Mouse (Mus musculus) c-Kit-negative CD71-positive TER-119-positive erythroid progenitor cells, embryonic 14.5 days (primary cell): ENCODE measurements around the gene Tmed10.

ENCODE experiments used
- DNase-seq: peaks from one replicate; pipeline ENCODE4 v3.0.0-alpha.2; 2013; ENCODE audit warnings: low read depth, low spot score

Tmed10 gene

GRCm38 (mm10) chr12:85374561-85375272, at the start of gene Tmed10:
Gene Tmed10 (minus strand): TSS chr12:85374847.
- peak; percentile 85 for DNase-seq

DNA sequence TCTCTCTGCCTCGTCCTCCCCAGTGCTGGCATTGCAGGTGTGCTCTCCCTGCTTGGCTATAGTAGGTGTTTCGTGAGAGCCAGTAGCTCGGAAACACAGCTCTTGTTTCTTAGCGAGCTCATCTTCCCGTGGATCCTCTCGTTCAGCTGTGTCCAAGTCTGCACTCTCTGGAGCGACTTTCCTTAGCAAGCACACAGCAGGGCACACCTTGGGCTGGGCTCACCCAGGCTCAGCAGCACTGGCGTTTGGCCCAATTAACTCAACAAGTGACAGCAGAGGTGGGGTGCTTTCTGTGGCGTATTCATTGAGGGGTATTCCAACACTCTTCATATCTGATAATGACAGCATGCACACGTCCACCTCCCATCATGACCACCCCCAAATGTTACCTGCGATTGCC, 48.6 kb upstream of the Tmed10 start:
- DNase-seq = no peak

DNA sequence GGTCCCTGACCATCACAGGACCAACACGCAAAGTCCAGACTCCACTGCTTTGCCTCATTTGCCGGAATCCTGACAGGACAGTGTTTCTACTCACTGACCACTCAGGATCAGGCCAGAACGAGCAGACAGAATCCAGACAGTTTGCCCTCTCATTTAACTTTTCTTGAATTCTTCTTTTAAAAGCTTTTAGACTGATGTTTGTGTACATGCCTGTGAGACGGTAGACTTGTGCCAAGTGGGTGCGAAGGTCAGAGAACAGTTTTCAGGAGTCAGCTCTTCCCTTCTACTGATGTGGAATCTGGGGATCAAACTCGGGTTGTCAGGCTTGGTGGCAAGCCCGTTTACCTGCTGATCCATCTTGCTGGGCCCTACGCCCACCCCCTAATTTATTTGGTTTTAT, 47.9 kb upstream of the Tmed10 start:
- no peak for DNase-seq

GRCm38 (mm10) chr12:85420945-85421344, 46.3 kb upstream of the Tmed10 start:
- no peak for DNase-seq

DNA sequence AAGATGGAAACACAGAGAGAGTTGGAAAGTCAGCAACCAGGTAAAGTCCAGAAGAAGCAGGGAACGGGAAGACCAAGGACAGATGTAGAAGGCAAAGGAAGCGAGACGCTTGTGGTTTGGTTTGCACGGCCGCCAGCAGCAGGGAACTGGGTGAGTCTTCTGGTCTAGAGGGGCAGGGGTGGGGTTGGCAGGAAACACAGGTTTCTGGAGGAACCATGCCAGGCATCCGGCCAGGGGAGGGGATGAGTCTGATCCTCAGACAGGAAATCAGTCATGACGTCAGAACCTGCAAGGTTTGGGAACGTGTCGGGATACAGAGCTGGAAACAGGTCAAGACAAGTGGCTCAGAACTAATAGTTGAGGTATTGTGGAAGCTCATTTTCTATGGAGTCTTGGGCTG, 43.2 kb upstream of the Tmed10 start:
- no peak for DNase-seq

DNA sequence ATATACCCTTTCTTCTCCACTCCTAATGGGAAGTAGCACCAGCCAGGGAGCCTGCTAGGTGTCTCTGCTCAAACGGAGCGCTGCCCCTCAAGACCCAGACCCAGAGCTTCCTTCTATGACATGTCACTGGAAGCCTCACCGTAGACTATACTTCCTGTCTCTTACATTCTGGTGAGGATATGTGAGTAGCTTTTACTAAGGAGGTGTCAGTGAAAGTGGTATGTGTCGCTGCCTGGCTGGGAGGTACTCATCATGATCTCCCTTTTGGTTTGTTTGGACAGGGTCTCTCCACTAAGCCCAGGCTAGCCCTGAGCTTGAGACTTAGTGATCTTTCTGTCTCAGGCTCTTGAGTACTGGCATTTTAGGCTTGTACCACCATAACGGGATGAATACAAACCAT, 41.7 kb upstream of the Tmed10 start:
- DNase-seq = no peak

DNA sequence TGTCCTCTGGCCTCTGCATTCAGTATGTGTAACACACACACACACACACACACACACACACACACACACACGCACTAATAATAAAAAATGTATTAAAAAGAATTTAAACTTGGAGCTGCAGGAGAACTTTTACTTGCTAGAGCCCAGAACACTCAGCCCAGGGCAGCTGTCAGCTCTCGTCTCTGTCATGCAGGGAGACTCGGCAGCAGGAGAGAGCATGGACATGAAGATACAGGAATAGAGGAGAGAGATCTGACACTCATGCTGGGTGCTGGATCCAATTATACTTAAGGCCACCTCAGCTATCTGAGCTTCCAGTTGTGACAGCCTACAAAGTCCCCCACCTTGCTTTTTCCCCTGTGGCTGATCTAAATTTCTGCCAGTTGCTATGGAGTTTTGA, 41.2 kb upstream of the Tmed10 start:
- no peak for DNase-seq

DNA sequence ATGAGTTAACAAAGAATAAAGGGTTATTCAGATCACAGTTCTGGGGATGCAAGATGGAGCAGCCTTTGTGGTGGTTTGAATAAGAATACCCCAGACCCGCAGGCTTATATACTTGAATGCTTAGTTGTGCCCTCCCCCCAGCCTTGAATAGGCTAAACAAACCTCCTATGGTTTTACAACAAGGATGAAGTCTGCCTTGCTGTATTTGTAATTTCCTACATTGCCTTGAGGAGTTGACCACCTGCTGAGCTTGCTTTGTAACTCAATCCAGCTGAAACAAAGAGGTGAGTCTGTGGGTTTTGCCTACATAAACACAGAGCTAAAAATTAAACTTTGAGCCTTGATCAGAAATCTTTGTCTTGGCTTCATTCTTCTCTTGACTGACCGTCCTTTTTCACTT, 36.5 kb upstream of the Tmed10 start:
- DNase-seq = no peak

DNA sequence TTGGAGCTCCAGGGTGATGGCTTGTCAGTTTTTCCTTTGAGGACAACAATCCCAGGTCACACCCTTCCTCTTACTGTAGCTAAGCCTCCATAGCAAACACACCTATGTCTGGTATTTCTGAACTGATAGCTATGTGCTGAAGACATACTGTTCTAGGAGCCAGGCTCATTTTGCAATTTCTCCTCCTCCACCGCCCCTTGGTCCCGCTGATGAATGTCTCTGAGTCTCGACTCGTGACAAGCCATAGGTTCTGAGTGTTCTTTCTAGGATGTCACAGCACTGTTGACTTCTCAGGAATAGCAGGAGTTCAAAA, 23.3 kb upstream of the Tmed10 start:
- no peak for DNase-seq

DNA sequence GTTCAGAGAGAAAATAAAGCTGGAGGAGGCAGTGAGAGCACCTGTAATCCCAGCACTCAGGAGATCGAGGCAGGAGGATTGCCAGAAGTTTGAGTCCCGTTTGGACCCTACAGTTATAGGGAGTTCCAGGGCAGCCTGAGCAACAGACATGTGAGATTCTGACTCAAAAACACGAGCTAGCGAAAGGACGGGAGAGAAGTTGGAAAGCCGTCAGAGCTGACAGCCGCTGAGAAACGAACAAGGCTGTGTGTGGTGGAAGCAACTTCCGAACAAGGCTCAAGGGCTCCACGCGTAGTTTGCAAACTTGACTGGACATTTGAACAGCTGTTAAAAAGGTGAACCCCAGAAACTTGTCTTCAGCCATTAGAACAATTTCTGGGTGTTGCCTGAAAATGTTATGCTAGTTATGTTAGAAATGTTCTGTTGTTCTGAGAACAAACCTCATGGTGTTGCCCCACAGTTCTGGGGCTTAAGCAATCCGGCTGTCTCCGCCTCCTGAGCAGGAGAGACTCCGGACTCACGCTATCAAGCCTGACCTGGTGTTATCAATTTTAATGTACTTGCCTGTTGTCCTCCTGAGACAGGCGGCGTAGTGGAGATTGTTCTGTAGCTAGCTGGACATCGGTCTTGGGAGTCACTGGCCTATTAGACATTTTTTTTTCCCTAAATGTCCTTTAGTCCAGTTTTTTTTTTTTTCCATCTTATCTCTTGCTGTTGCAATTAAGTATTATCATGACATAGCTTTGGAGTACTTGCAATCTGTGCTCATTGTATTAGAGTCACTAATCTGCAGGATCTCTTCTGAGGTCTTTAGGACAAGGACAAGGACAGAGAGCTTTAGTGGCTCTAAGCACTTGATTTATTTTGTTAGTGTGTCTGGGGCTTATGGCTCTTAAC, 22.7 kb upstream of the Tmed10 start:
- DNase-seq = no peak

- DNase-seq = no peak
Measured at GRCm38 (mm10) chr12:85393981-85394380, 19.3 kb upstream of the Tmed10 start.

- no peak for DNase-seq
Measured at GRCm38 (mm10) chr12:85393526-85393925, 18.9 kb upstream of the Tmed10 start.

DNA sequence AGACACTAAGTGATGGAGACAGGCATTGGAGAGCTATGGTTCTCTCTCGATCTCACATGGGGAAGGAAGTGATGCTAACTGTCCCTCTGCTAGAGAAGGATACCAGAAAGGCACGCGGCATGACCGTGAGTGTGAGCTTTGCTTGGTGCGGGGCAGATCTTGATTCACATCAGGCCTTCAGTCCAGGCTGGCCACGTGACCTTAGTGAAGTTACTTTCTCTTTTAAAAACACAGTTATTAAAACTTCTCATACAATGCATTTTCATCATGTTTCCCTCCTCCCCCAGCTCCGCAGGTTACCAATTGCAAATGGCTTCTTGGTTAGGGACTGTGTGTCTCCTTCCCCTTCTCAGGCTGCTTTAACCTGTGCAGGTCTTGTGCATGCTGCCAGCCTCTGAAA, 16.5 kb upstream of the Tmed10 start:
- no peak for DNase-seq

GRCm38 (mm10) chr12:85389204-85390185, 14.8 kb upstream of the Tmed10 start:
- no peak for DNase-seq

DNA sequence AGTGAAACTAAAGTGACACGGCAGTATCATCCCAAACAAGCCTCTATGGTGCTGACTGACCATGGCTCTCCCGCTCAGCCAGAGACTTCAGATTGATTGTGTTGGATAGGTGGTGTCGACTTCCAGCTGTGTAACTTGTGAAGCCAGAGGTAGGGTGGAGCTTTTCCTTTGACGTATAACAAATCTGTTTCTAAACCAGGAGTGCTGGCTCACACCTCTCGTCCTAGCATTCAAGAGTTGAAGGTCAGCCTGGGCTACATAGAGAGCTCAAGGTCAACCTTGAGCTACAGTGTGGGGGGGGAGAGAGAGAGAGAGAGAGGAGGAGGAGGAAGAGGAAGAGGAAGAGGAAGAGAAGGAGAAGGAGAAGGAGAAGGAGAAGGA, 11.3 kb upstream of the Tmed10 start:
- no peak for DNase-seq

DNA sequence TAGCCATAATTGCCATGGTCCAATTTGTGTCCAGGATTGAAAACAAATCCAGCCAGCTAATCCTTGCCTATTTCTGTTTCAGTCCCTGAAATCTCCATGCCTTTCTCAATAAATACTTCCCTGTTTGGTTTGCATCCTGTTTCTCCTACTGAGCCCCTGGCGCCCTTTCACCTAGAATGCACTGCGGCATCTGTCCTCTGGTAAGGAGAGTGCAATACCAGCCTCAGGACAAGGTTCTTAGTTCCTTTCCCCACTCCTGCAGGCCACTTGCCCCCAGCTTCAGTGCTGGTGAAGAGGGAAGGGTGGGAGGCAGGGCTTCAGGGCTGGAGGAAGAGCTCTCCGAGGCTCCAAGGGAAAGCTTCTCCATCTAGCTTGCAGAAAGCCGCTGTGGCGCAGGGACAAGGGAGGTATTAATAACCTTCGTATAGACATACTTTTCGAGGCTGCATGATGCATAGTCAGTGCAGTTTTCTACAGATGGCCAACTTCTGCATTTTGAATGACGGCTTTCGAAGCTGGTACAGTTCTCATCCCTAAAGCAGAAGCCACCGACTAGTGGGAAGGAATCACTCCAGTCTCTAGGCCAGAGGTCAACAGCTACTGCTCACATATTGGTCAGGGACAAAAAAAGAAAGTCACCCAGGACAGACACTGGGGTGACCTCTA, 10.8 kb upstream of the Tmed10 start:
- DNase-seq = no peak

GRCm38 (mm10) chr12:85382761-85383680, 8.4 kb upstream of the Tmed10 start:
- DNase-seq = no peak

- no peak for DNase-seq
Measured at GRCm38 (mm10) chr12:85381570-85381969, 6.9 kb upstream of the Tmed10 start.

DNA sequence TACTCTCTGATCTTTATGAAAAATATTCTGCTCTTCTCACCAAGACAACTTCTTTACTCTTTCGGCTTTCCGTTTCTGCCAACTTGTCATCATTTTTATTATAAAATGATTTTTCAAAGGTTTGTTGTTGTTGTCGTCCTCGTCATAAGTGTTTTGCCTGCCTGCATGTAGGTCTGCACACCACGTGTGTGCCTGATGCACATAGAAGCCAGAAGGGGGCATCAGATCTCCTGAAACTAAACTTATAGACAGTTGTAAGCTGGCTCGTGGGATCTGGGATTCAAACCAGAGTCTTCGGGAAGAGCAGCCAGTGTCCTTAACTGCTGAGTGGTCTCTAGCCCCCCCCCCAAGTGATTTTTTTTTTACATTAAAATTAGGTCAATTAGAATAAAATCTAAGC, 6.3 kb upstream of the Tmed10 start:
- DNase-seq = no peak

DNA sequence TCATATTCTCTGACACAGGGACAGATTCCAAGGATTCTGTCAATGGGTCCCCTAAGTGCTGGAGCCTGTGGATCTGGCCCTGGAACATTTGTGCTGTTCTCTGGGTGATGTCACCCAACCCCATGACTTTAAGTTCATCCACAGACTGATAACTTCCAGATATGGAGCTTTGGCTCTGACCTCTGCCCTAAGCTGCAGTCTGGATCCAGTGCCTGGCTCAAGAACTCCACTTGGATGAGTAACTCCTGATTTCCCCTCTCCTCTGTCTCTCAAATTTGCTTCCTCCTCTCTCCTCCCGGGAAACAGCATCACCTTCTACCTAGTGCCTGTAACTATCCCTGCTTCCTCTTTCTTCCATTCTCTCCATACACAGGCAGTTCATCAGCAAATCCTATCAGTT, 5.7 kb upstream of the Tmed10 start:
- DNase-seq = no peak
